Mouse (Mus musculus) liver, embryonic 14.5 days (tissue): ENCODE results near the gene Ptk6.

Experiments used
- CTCF ChIP-seq: IDR thresholded peaks from 2 replicates; pipeline ENCODE4 v1.5.1; 2016; ENCODE audit warnings: antibody characterized with exemption, low read depth, control low read depth
- EP300 ChIP-seq: IDR thresholded peaks from 2 replicates; pipeline ENCODE4 v1.6.1; 2016; ENCODE audit warnings: antibody characterized with exemption, low read depth

DNA sequence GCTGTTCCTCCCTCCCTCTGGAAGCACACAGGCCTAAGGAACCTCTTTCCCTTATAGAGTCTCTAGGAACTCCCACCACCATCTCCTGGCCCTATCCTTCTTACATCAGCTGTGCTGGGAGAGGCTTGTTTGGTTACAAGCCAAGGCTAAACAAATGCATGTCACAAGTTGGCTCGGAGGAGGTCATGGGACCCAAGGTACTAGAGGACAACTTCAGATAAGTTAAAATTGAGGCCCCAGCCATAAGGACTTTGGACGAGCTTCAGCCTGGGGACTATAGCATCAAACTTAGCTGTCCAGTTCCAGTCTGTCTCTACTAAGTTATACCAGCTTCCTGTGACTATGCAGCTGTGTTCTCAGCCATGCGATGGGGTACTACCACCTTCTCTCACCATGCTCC is 24.5 kb upstream of the Ptk6 start:
- TF ChIP-seq CTCF: no peak
- no peak for TF ChIP-seq EP300
